Mouse (Mus musculus): Measurements from ENCODE around the gene Ago3. TPM values are rescaled to one million over a fixed set of nuclear protein-coding genes. Genes with fewer than 3 reads are reported as not detected.
A peak's percentile ranks its signal among the peaks of the same experiment; 100 is the strongest.

Gene Ago3
- polyA plus RNA-seq, 1 experiment from 2014 or later, result 22.5 TPM

GRCm38 (mm10) chr4:126288085-126288666 lies 141.2 kb downstream of the Ago3 start:
- Histone ChIP-seq H3K9ac (peak overlapping the region; percentile 79; the same call in 1 of the 2 replicates), H3K4me1 (peaks cover 58% of the 10 kb centered on the region), H3K36me3 (0 out of 2 replicates have a peak, but pooled peaks cover 4% of the 10 kb centered on the region), H3K4me2 (replicated peaks) (peak overlapping the region; percentile 73), H3K27ac (peak overlapping the region; percentile 40; the same call in 1 of the 2 replicates), H3K27me3 (peaks cover 66% of the 10 kb centered on the region), H3K9me3 (peaks cover 6% of the 10 kb centered on the region; the same call in 1 of the 2 replicates), H3K4me3 (peak overlapping the region; percentile 59)
- 35% methylated on average over 17 of the region's 17 CpGs for WGBS
- no peak for ATAC-seq (ENCODE audit: low FRiP score, low read depth)

GRCm38 (mm10) chr4:126287302-126287995 lies 141.9 kb downstream of the Ago3 start:
- Histone ChIP-seq H3K36me3 (no peaks in the 10 kb centered on the region), H3K27ac (peak overlapping the region; percentile 40; the same call in 1 of the 2 replicates), H3K27me3 (peaks cover 66% of the 10 kb centered on the region), H3K4me2 (replicated peaks) (peak overlapping the region; percentile 73), H3K9ac (peak overlapping the region; percentile 79), H3K4me3 (peak overlapping the region; percentile 59), H3K9me3 (peaks cover 6% of the 10 kb centered on the region; the same call in 1 of the 2 replicates), H3K4me1 (peaks cover 61% of the 10 kb centered on the region)
- ATAC-seq (ENCODE audit: low FRiP score, low read depth), result no peak
- WGBS, result 44% methylated on average over 11 of the region's 11 CpGs

GRCm38 (mm10) chr4:126286492-126286891 lies 142.9 kb downstream of the Ago3 start, which contains the start of gene Col8a2:
Col8a2 (plus strand) TSS chr4:126286793.
- Histone ChIP-seq H3K4me1 (peaks cover 67% of the 10 kb centered on the region), H3K27ac (peak within 1 kb of the TSS; percentile 55), H3K9ac (peak within 1 kb of the TSS; percentile 79), H3K4me2 (replicated peaks) (peak within 1 kb of the TSS; percentile 73), H3K9me3 (peaks cover 6% of the 10 kb centered on the region; the same call in 1 of the 2 replicates), H3K27me3 (peaks cover 66% of the 10 kb centered on the region), H3K36me3 (no peaks in the 10 kb centered on the region), H3K4me3 (peak within 1 kb of the TSS; percentile 59)
- 2% methylated on average over 39 of the region's 42 CpGs for WGBS
- peak; percentile 57 for ATAC-seq (ENCODE audit: low FRiP score, low read depth)

GRCm38 (mm10) chr4:126283582-126283981 lies 145.8 kb downstream of the Ago3 start:
- Histone ChIP-seq H3K36me3 (no peaks in the 10 kb centered on the region), H3K4me3 (no peak overlapping the region), H3K27ac (no peak overlapping the region), H3K9ac (no peak overlapping the region), H3K27me3 (peaks cover 47% of the 10 kb centered on the region), H3K9me3 (peaks cover 6% of the 10 kb centered on the region; the same call in 1 of the 2 replicates), H3K4me1 (peaks cover 74% of the 10 kb centered on the region), H3K4me2 (replicated peaks) (no peak overlapping the region)
- 88% methylated on average over 8 of the region's 8 CpGs for WGBS
- no peak for ATAC-seq (ENCODE audit: low FRiP score, low read depth)

- 49% methylated on average over 9 of the region's 9 CpGs for WGBS
- no peak overlapping the region for H3K4me3 ChIP-seq
- H3K27me3 ChIP-seq, result peaks cover 29% of the 10 kb centered on the region
- H3K4me2 ChIP-seq (replicated peaks), result peak overlapping the region; percentile 14; the same call in 1 of the 2 replicates
- H3K4me1 ChIP-seq, result peaks cover 68% of the 10 kb centered on the region
- ATAC-seq (ENCODE audit: low FRiP score, low read depth), result no peak
- no peaks in the 10 kb centered on the region for H3K36me3 ChIP-seq
- no peak overlapping the region for H3K9ac ChIP-seq
- H3K9me3 ChIP-seq, result peaks cover 6% of the 10 kb centered on the region; the same call in 1 of the 2 replicates
- H3K27ac ChIP-seq, result peak overlapping the region; percentile 15; the same call in 1 of the 2 replicates
Measured at GRCm38 (mm10) chr4:126281706-126282105, 147.7 kb downstream of the Ago3 start.

Other genes starting within 250 kb of the Ago3 start
- gene Thrap3, start 226.8 kb downstream of the Ago3 start, polyA plus RNA-seq (2015; fragmentation: Nextera tagmentation; extraction: Ambion mirVana), result 251 and 256 TPM in 2 replicates
- gene Map7d1, start 173.2 kb downstream of the Ago3 start, polyA plus RNA-seq (2015; fragmentation: Nextera tagmentation; extraction: Ambion mirVana), result 46.5 and 49.9 TPM in 2 replicates
- 124 and 126 TPM in 2 replicates for gene Trappc3, start 167.2 kb downstream of the Ago3 start, polyA plus RNA-seq (2015; fragmentation: Nextera tagmentation; extraction: Ambion mirVana)
- gene Col8a2, start 142.8 kb downstream of the Ago3 start, polyA plus RNA-seq (2015; fragmentation: Nextera tagmentation; extraction: Ambion mirVana), result 39.8 and 42.7 TPM in 2 replicates
- gene Adprhl2, start 107.9 kb downstream of the Ago3 start, polyA plus RNA-seq (2015; fragmentation: Nextera tagmentation; extraction: Ambion mirVana), result 88.6 and 91.5 TPM in 2 replicates
- gene Tekt2, start 103.9 kb downstream of the Ago3 start, polyA plus RNA-seq (2015; fragmentation: Nextera tagmentation; extraction: Ambion mirVana), result 23.6 TPM in 2 replicates
- gene Ago1, start 39.0 kb upstream of the Ago3 start, polyA plus RNA-seq (2015; fragmentation: Nextera tagmentation; extraction: Ambion mirVana), result 4.9 and 5.5 TPM in 2 replicates
- gene Ago4, start 103.9 kb upstream of the Ago3 start, polyA plus RNA-seq (2015; fragmentation: Nextera tagmentation; extraction: Ambion mirVana), result 2.9 and 3.1 TPM in 2 replicates
- gene Clspn, start 127.4 kb upstream of the Ago3 start, polyA plus RNA-seq (2015; fragmentation: Nextera tagmentation; extraction: Ambion mirVana), result 44.0 and 46.3 TPM in 2 replicates
- 4.6 and 4.7 TPM in 2 replicates for gene 5730409E04Rik, start 180.3 kb upstream of the Ago3 start, polyA plus RNA-seq (2015; fragmentation: Nextera tagmentation; extraction: Ambion mirVana)
- 501 and 520 TPM in 2 replicates for gene Psmb2, start 248.1 kb upstream of the Ago3 start, polyA plus RNA-seq (2015; fragmentation: Nextera tagmentation; extraction: Ambion mirVana)

Data from limb, embryonic 13.5 days (tissue).